Mouse (Mus musculus) midbrain, embryonic 12.5 days (tissue): ENCODE data around the gene Selenow. TPM values are rescaled to one million over a fixed set of nuclear protein-coding genes. Genes with fewer than 3 reads are reported as not detected.

Source experiments
- ATAC-seq: fragments of 200-750 bp; cut with Nextera tagmentation; 2 replicates; pipeline ENCODE4 v1.8.0; 2017; ENCODE audit warnings: low read depth, moderate TSS enrichment, moderate library complexity; ENCODE audit not compliant: low FRiP score
- H3K27ac ChIP-seq: fragments of 300-500 bp; sonication (generic); replicated peaks from 2 replicates; pipeline ENCODE4 v1.5.1; 2016; ENCODE audit warnings: mild to moderate bottlenecking
- H3K27me3 ChIP-seq: fragments of 300-500 bp; sonication (generic); 2 replicates; pipeline ENCODE4 v1.6.1; 2016; ENCODE audit warnings: mild to moderate bottlenecking
- H3K36me3 ChIP-seq: fragments of 300-500 bp; sonication (generic); 2 replicates; pipeline ENCODE4 v1.6.1; 2016
- H3K4me1 ChIP-seq: fragments of 300-500 bp; sonication (generic); 2 replicates; pipeline ENCODE4 v1.6.1; 2016
- H3K4me2 ChIP-seq: fragments of 300-500 bp; sonication (generic); replicated peaks from 2 replicates; pipeline ENCODE4 v1.6.1; 2016; ENCODE audit warnings: mild to moderate bottlenecking, moderate library complexity
- H3K4me3 ChIP-seq: fragments of 300-500 bp; sonication (generic); 2 replicates; pipeline ENCODE4 v1.5.1; 2016; ENCODE audit warnings: mild to moderate bottlenecking
- H3K9ac ChIP-seq: fragments of 300-500 bp; sonication (generic); replicated peaks from 2 replicates; pipeline ENCODE4 v1.6.1; 2016; ENCODE audit warnings: mild to moderate bottlenecking, moderate library complexity
- H3K9me3 ChIP-seq: fragments of 300-500 bp; sonication (generic); 2 replicates; pipeline ENCODE4 v1.6.1; 2016; ENCODE audit warnings: mild to moderate bottlenecking
- WGBS: fragments of 180-500 bp; shearing (Covaris S2); methylation state at CpG from one replicate; pipeline ENCODE4 v1.1.7; 2016; 5-methylcytosine and 5-hydroxymethylcytosine counted together
- polyA plus RNA-seq: library from polyadenylated mRNA; unstranded; fragments of >200 nt; fragmentation: Nextera tagmentation; extraction: Ambion mirVana; gene quantifications from 2 replicates; pipeline ENCODE4 v1.2.1, GENCODE M21; 2016

The Selenow gene
- polyA plus RNA-seq, 1 experiment from 2014 or later: 1,059 TPM

- no peak for ATAC-seq
These were observed 33.3 kb upstream of the Selenow start for GRCm38 (mm10) chr7:15955509-15955908.

GRCm38 (mm10) chr7:15954978-15955443 is 32.8 kb upstream of the Selenow start:
- Histone ChIP-seq H3K9ac (peak overlapping the region; percentile 26; the same call in 1 of the 2 replicates), H3K27ac (no peak overlapping the region), H3K4me1 (no peaks in the 10 kb centered on the region), H3K9me3 (0 out of 2 replicates have a peak, but pooled peaks cover 4% of the 10 kb centered on the region), H3K4me2 (peak overlapping the region; percentile 46), H3K36me3 (no peaks in the 10 kb centered on the region), H3K27me3 (0 out of 2 replicates have a peak, but pooled peaks cover 8% of the 10 kb centered on the region), H3K4me3 (peak overlapping the region; percentile 32)
- peak; percentile 38; the same call in 1 of the 2 replicates for ATAC-seq
- 12% methylated on average over 20 of the region's 21 CpGs for WGBS

More at GRCm38 (mm10) chr7:15955509-15955908, 33.3 kb upstream of the Selenow start:
- Histone ChIP-seq H3K4me3 (peak overlapping the region; percentile 32), H3K27me3 (0 out of 2 replicates have a peak, but pooled peaks cover 8% of the 10 kb centered on the region), H3K4me1 (no peaks in the 10 kb centered on the region), H3K9me3 (0 out of 2 replicates have a peak, but pooled peaks cover 4% of the 10 kb centered on the region), H3K36me3 (no peaks in the 10 kb centered on the region), H3K4me2 (peak overlapping the region; percentile 46), H3K27ac (no peak overlapping the region), H3K9ac (peak overlapping the region; percentile 26; the same call in 1 of the 2 replicates)
- 10% methylated on average over 7 of the region's 7 CpGs for WGBS

- no peaks in the 10 kb centered on the region for H3K4me1 ChIP-seq
- H3K27me3 ChIP-seq: 0 out of 2 replicates have a peak, but pooled peaks cover 8% of the 10 kb centered on the region
- no peak overlapping the region for H3K9ac ChIP-seq
- H3K4me3 ChIP-seq: no peak overlapping the region
- no peak overlapping the region for H3K27ac ChIP-seq
- peak; percentile 10; the same call in 1 of the 2 replicates for ATAC-seq
- 0 out of 2 replicates have a peak, but pooled peaks cover 4% of the 10 kb centered on the region for H3K9me3 ChIP-seq
- 91% methylated on average over 7 of the region's 7 CpGs for WGBS
- no peak overlapping the region for H3K4me2 ChIP-seq
- no peaks in the 10 kb centered on the region for H3K36me3 ChIP-seq
These were observed 32.2 kb upstream of the Selenow start for GRCm38 (mm10) chr7:15954436-15954835.

- Histone ChIP-seq H3K36me3 (no peaks in the 10 kb centered on the region), H3K4me2 (no peak overlapping the region), H3K9ac (no peak overlapping the region), H3K27ac (no peak overlapping the region), H3K4me1 (peaks cover 3% of the 10 kb centered on the region; the same call in 1 of the 2 replicates), H3K9me3 (0 out of 2 replicates have a peak, but pooled peaks cover 4% of the 10 kb centered on the region), H3K4me3 (no peak overlapping the region), H3K27me3 (peaks cover 12% of the 10 kb centered on the region; the same call in 1 of the 2 replicates)
- 92% methylated on average over 13 of the region's 13 CpGs for WGBS
- ATAC-seq: no peak
These were observed 31.3 kb upstream of the Selenow start for GRCm38 (mm10) chr7:15953307-15954074.

DNA sequence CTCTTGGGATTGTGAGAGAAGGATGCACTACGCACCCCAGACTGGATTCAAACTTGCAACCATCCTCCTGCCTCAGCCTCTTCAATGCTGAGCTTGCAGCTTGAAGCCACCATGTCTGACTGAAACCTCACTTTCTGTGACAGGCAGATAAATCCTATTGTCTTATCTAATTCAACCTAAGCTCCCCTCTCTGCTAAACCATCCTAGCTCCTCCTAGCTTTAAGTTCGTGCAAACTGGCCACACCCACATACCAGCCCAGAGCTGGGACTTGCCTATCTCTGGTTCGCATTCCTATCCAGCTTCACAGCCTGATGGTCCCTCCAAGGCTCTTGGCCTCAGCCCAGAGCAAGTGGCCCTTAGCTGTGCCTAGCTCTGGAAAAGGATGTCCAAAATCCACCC is 30.2 kb upstream of the Selenow start:
- no peaks in the 10 kb centered on the region for H3K36me3 ChIP-seq
- H3K4me2 ChIP-seq: no peak overlapping the region
- H3K4me1 ChIP-seq: peaks cover 8% of the 10 kb centered on the region; the same call in 1 of the 2 replicates
- WGBS: 68% methylated on average over 3 of the region's 3 CpGs
- no peak overlapping the region for H3K27ac ChIP-seq
- 0 out of 2 replicates have a peak, but pooled peaks cover 4% of the 10 kb centered on the region for H3K9me3 ChIP-seq
- H3K27me3 ChIP-seq: peaks cover 16% of the 10 kb centered on the region; the same call in 1 of the 2 replicates
- no peak overlapping the region for H3K9ac ChIP-seq
- ATAC-seq: no peak
- H3K4me3 ChIP-seq: no peak overlapping the region

GRCm38 (mm10) chr7:15950008-15950407 is 27.8 kb upstream of the Selenow start:
- H3K27me3 ChIP-seq: peaks cover 8% of the 10 kb centered on the region; the same call in 1 of the 2 replicates
- no peak for ATAC-seq
- H3K4me2 ChIP-seq: no peak overlapping the region
- no peak overlapping the region for H3K27ac ChIP-seq
- no peak overlapping the region for H3K9ac ChIP-seq
- 0 out of 2 replicates have a peak, but pooled peaks cover 4% of the 10 kb centered on the region for H3K9me3 ChIP-seq
- 92% methylated on average over 15 of the region's 15 CpGs for WGBS
- peaks cover 10% of the 10 kb centered on the region for H3K4me1 ChIP-seq
- no peak overlapping the region for H3K4me3 ChIP-seq
- no peaks in the 10 kb centered on the region for H3K36me3 ChIP-seq

GRCm38 (mm10) chr7:15949216-15949790 is 27.1 kb upstream of the Selenow start:
- Histone ChIP-seq H3K27ac (no peak overlapping the region), H3K4me2 (no peak overlapping the region), H3K4me3 (no peak overlapping the region), H3K9ac (no peak overlapping the region), H3K9me3 (0 out of 2 replicates have a peak, but pooled peaks cover 4% of the 10 kb centered on the region), H3K4me1 (peaks cover 17% of the 10 kb centered on the region), H3K27me3 (peaks cover 8% of the 10 kb centered on the region; the same call in 1 of the 2 replicates), H3K36me3 (peaks cover 1% of the 10 kb centered on the region)
- ATAC-seq: no peak
- WGBS: 82% methylated on average over 7 of the region's 7 CpGs

DNA sequence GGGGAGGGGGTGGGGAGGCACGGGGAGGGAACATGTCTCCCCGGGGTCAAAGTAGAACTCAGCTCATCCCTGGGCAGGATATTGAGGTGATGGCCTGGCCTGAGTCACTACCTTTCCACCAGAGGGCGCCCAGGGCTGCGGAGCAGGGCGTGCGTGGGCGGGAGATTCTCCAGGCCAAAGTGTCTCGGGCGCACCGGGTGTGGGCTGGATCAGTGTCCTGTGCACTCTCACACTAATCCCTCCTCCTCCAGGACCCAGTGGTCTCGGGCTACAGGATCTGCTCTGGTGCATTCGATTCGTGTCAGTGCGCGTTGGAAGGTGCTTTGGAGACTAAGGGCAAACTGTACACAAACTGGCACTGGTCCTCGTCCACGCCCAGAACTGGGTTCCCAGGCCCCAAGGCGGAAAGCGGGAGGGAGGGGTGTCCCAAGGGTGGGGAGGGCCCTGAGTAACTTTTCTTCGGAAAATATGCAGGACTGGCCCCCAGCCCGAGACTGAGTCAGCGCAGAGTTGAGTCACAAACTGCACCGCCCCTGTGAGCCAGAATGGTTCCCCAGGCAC is 26.3 kb upstream of the Selenow start:
- Histone ChIP-seq H3K27me3 (peaks cover 8% of the 10 kb centered on the region; the same call in 1 of the 2 replicates), H3K4me1 (peaks cover 21% of the 10 kb centered on the region), H3K36me3 (peaks cover 10% of the 10 kb centered on the region), H3K4me2 (peak overlapping the region; percentile 37), H3K9ac (peak overlapping the region; percentile 41), H3K9me3 (0 out of 2 replicates have a peak, but pooled peaks cover 3% of the 10 kb centered on the region), H3K4me3 (0 out of 2 replicates have a peak overlapping the region, but pooled peaks have one; percentile 2), H3K27ac (no peak overlapping the region)
- WGBS: 6% methylated on average over 23 of the region's 23 CpGs
- ATAC-seq: peak; percentile 8; the same call in 1 of the 2 replicates

- Histone ChIP-seq H3K36me3 (peaks cover 17% of the 10 kb centered on the region), H3K4me2 (peak overlapping the region; percentile 37; the same call in 1 of the 2 replicates), H3K4me1 (peaks cover 21% of the 10 kb centered on the region), H3K9ac (no peak overlapping the region; the same call in 1 of the 2 replicates), H3K4me3 (no peak overlapping the region), H3K27me3 (peaks cover 8% of the 10 kb centered on the region; the same call in 1 of the 2 replicates), H3K9me3 (no peaks in the 10 kb centered on the region), H3K27ac (no peak overlapping the region)
- 39% methylated on average over 4 of the region's 4 CpGs for WGBS
- ATAC-seq: no peak
These were observed 25.6 kb upstream of the Selenow start for GRCm38 (mm10) chr7:15947653-15948260.

DNA sequence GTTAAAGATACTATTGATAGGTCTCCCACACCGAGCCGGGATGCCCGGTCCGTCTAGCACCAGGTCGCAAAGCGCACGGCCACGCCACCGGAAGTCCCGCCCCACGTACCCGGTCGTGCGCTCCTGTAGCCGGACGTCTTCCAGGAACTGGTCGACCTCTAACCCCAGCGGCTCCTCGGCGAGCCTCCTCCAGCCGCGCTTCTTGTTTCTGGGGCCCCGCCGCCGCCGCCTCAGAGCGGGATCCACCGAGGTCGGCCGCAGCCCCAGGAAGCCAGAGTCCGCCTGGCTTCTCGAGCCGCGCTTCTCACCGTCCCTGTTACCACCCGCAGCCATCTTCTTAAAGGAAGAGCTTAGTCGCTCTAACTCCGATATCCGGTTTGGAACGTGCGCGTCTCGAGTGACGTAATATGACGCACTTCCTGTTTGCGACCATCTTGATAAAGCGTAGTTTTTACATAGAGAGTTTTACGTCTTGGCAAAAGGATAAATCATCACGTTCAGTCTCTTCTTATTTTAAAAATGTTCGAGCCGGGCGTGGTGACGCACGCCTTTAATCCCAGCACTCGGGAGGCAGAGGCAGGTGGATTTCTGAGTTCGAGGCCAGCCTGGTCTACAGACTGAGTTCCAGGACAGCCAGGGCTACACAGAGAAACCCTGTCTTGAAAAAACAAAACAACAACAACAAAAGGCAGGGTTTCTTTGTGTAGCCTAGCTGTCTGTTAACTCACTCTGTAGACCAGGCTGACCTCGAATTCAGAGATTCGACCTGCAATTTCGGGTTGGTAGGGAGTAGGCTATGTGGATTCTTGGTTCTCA is 23.7 kb upstream of the Selenow start, which contains the start of gene Nop53:
Nop53 (minus strand) TSS at position 354 of the 816 bp plus-strand sequence.
- peaks cover 35% of the 10 kb centered on the region for H3K36me3 ChIP-seq
- H3K4me1 ChIP-seq: peaks cover 21% of the 10 kb centered on the region
- WGBS: 2% methylated on average over 59 of the region's 59 CpGs
- peak; percentile 95 for ATAC-seq
- peak within 1 kb of the TSS; percentile 79 for H3K4me2 ChIP-seq
- H3K9me3 ChIP-seq: no peaks in the 10 kb centered on the region
- H3K9ac ChIP-seq: peak within 1 kb of the TSS; percentile 68
- H3K27ac ChIP-seq: peak within 1 kb of the TSS; percentile 93
- peaks cover 8% of the 10 kb centered on the region; the same call in 1 of the 2 replicates for H3K27me3 ChIP-seq
- H3K4me3 ChIP-seq: peak within 1 kb of the TSS; percentile 81
